Mouse (Mus musculus) forebrain, embryonic 11.5 days (tissue): ENCODE results near the gene Ppm1d. TPM values are rescaled to one million over a fixed set of nuclear protein-coding genes. Genes with fewer than 3 reads are reported as not detected.

Experiments used
- ATAC-seq: fragments of 200-750 bp; cut with Nextera tagmentation; replicated peaks from 2 replicates; pipeline ENCODE4 v1.8.0; 2017; ENCODE audit warnings: moderate TSS enrichment; ENCODE audit not compliant: low FRiP score
- DNase-seq: peaks from one replicate; pipeline ENCODE4 v3.0.0-alpha.2; 2017; ENCODE audit warnings: low spot score
- H3K27ac ChIP-seq: fragments of 300-500 bp; sonication (generic); 2 replicates; pipeline ENCODE4 v1.5.1; 2014; ENCODE audit warnings: low read depth, low read length
- H3K27me3 ChIP-seq: fragments of 300-500 bp; sonication (generic); 2 replicates; pipeline ENCODE4 v1.6.1; 2014; ENCODE audit warnings: mild to moderate bottlenecking, low read length, mixed read lengths; ENCODE audit not compliant: control insufficient read depth, insufficient read depth
- H3K36me3 ChIP-seq: fragments of 300-500 bp; sonication (generic); 2 replicates; pipeline ENCODE4 v1.6.1; 2014; ENCODE audit warnings: mild to moderate bottlenecking, low read length, moderate library complexity, mixed read lengths; ENCODE audit not compliant: control insufficient read depth, insufficient read depth
- H3K4me1 ChIP-seq: fragments of 300-500 bp; sonication (generic); replicated peaks from 2 replicates; pipeline ENCODE4 v1.6.1; 2014; ENCODE audit warnings: low read length, mixed read lengths; ENCODE audit not compliant: control insufficient read depth, insufficient read depth
- H3K4me2 ChIP-seq: fragments of 300-500 bp; sonication (generic); 2 replicates; pipeline ENCODE4 v1.6.1; 2014; ENCODE audit warnings: low read depth, mild to moderate bottlenecking, low read length, moderate library complexity, mixed read lengths; ENCODE audit not compliant: severe bottlenecking
- H3K4me3 ChIP-seq: fragments of 300-500 bp; sonication (generic); 2 replicates; pipeline ENCODE4 v1.5.1; 2014; ENCODE audit warnings: low read depth, low read length
- H3K9ac ChIP-seq: fragments of 300-500 bp; sonication (generic); 2 replicates; pipeline ENCODE4 v1.6.1; 2014; ENCODE audit warnings: low read length
- H3K9me3 ChIP-seq: fragments of 300-500 bp; sonication (generic); 2 replicates; pipeline ENCODE4 v1.6.1; 2016; ENCODE audit warnings: low read length, mixed read lengths; ENCODE audit not compliant: control insufficient read depth
- WGBS: fragments of 180-500 bp; shearing (Covaris S2); extraction: QIAGEN DNeasy Blood & Tissue Kit; methylation state at CpG from one replicate; pipeline ENCODE4 v1.1.7; 2014; 5-methylcytosine and 5-hydroxymethylcytosine counted together
- polyA plus RNA-seq: library from polyadenylated mRNA; unstranded; fragments of >200 nt; fragmentation: Nextera tagmentation; extraction: Ambion mirVana; gene quantifications from 2 replicates; pipeline ENCODE4 v1.2.1, GENCODE M21; 2014

Gene Ppm1d
- polyA plus RNA-seq, 1 experiment from 2014 or later, result 30.4 TPM

DNA sequence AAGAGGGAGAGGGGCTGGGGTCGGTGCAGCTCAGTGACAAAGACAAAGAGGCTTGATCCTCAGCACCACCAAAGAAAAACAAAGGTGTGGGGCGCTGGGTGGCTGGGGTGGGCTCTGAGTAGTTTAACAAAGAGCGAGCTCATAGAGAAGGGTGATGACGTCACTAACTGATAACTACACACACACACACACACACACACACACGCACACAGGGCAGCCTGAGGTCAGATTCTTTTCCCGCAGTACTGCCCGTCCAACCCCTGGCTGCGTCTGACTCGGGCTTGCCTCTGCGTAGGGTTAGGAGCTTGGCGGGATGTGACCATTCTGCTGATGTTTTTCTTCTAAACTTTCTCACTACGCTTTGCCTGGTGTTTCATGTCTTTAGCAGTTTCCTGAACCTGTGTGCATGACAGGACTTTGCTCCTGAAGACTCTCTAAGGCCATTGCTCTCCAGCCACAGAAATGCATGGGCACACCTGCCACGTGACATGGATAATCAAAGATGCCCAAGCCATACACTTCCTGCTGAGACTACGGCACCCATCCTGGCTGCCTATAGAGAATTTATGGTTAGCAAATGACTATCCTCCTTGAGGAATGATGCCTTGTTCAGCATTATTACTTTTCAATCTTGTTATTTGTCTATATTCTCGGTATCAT lies 29.7 kb upstream of the Ppm1d start:
- DNase-seq (no peak), ATAC-seq (no peak)
- H3K4me2 ChIP-seq, result no peak overlapping the region
- no peak overlapping the region for H3K9ac ChIP-seq
- H3K4me3 ChIP-seq, result no peak overlapping the region
- H3K9me3 ChIP-seq, result no peaks in the 10 kb centered on the region
- no peak overlapping the region for H3K27ac ChIP-seq
- 87% methylated on average over 15 of the region's 15 CpGs for WGBS
- H3K4me1 ChIP-seq, result no peaks in the 10 kb centered on the region
- H3K36me3 ChIP-seq, result no peaks in the 10 kb centered on the region
- no peaks in the 10 kb centered on the region for H3K27me3 ChIP-seq

DNA sequence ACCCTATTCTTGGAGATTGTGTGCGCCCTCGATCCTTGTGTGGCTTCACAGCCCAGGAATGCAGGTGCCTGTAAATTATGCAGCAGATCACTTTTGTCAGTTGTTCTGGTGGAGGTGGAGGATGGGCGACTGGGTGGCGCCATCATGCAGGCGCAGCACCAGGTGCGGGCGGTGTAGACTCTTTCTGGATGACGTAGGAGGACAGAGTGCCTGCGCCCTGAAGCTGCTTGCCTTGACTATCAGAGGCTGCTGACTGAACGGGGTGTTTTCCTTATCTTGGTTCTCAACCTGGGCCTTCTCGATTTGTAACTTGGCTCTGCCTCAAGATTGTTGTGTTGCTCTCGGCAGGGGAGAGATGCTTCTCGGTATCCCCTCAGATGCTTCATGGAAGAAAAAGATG lies 13.1 kb upstream of the Ppm1d start:
- no peak overlapping the region for H3K27ac ChIP-seq
- no peaks in the 10 kb centered on the region for H3K36me3 ChIP-seq
- no peaks in the 10 kb centered on the region for H3K9me3 ChIP-seq
- 83% methylated on average over 13 of the region's 13 CpGs for WGBS
- no peaks in the 10 kb centered on the region for H3K27me3 ChIP-seq
- ATAC-seq (no peak), DNase-seq (no peak)
- no peak overlapping the region for H3K4me2 ChIP-seq
- H3K4me3 ChIP-seq, result no peak overlapping the region
- H3K9ac ChIP-seq, result no peak overlapping the region
- no peaks in the 10 kb centered on the region for H3K4me1 ChIP-seq

- ATAC-seq, result no peak
- no peak overlapping the region for H3K4me2 ChIP-seq
- WGBS, result 75% methylated on average over 2 of the region's 2 CpGs
- H3K27me3 ChIP-seq, result no peaks in the 10 kb centered on the region
- DNase-seq, result no peak
- H3K36me3 ChIP-seq, result no peaks in the 10 kb centered on the region
- H3K9ac ChIP-seq, result no peak overlapping the region
- H3K9me3 ChIP-seq, result no peaks in the 10 kb centered on the region
- no peak overlapping the region for H3K27ac ChIP-seq
- no peak overlapping the region for H3K4me3 ChIP-seq
- H3K4me1 ChIP-seq, result no peaks in the 10 kb centered on the region
Observed at GRCm38 (mm10) chr11:85299880-85300279, 11.2 kb upstream of the Ppm1d start.

GRCm38 (mm10) chr11:85301161-85301560 lies 9.9 kb upstream of the Ppm1d start:
- 89% methylated on average over 3 of the region's 3 CpGs for WGBS
- Histone ChIP-seq H3K9me3 (no peaks in the 10 kb centered on the region), H3K9ac (no peak overlapping the region), H3K4me3 (no peak overlapping the region), H3K4me1 (no peaks in the 10 kb centered on the region), H3K36me3 (no peaks in the 10 kb centered on the region), H3K27me3 (no peaks in the 10 kb centered on the region), H3K4me2 (no peak overlapping the region), H3K27ac (no peak overlapping the region)
- ATAC-seq, result no peak
- DNase-seq, result no peak

DNA sequence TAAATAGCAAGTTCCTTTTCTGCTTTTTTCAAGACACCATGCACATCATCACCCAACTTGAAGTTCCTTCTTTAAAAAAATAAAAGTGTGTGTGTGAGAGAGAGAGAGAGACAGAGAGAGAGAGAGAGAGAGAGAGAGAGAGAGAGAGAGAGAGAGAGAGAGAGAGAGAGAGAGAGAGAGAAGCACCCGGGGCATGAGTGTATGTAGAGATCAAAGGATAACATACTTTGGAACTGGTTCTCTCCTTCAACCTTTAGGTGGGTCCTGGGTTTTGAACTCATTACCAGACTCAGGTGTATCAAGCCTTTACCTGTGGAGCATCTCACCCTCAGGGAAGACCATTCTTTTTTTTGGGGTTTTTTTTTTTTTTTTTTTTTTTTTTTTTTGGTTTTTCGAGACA lies 9.2 kb upstream of the Ppm1d start:
- WGBS, result 81% methylated on average over 2 of the region's 2 CpGs
- no peak overlapping the region for H3K27ac ChIP-seq
- no peaks in the 10 kb centered on the region for H3K9me3 ChIP-seq
- ATAC-seq (no peak), DNase-seq (no peak)
- H3K36me3 ChIP-seq, result no peaks in the 10 kb centered on the region
- no peaks in the 10 kb centered on the region for H3K27me3 ChIP-seq
- H3K9ac ChIP-seq, result no peak overlapping the region
- no peaks in the 10 kb centered on the region for H3K4me1 ChIP-seq
- H3K4me3 ChIP-seq, result no peak overlapping the region
- no peak overlapping the region for H3K4me2 ChIP-seq

- Histone ChIP-seq H3K27ac (no peak overlapping the region), H3K9me3 (no peaks in the 10 kb centered on the region), H3K27me3 (no peaks in the 10 kb centered on the region), H3K4me1 (no peaks in the 10 kb centered on the region), H3K4me2 (no peak overlapping the region), H3K9ac (no peak overlapping the region), H3K4me3 (no peak overlapping the region), H3K36me3 (no peaks in the 10 kb centered on the region)
- ATAC-seq (no peak), DNase-seq (no peak)
- WGBS, result 73% methylated on average over 4 of the region's 4 CpGs
Observed at GRCm38 (mm10) chr11:85306577-85307260, 4.3 kb upstream of the Ppm1d start.

- Histone ChIP-seq H3K4me3 (no peak overlapping the region), H3K36me3 (no peaks in the 10 kb centered on the region), H3K9ac (no peak overlapping the region), H3K4me2 (no peak overlapping the region), H3K27ac (no peak overlapping the region), H3K9me3 (no peaks in the 10 kb centered on the region), H3K4me1 (peaks cover 4% of the 10 kb centered on the region), H3K27me3 (no peaks in the 10 kb centered on the region)
- WGBS, result 82% methylated on average over 2 of the region's 2 CpGs
- ATAC-seq, result no peak
- no peak for DNase-seq
Observed at GRCm38 (mm10) chr11:85308799-85309198, 2.2 kb upstream of the Ppm1d start.

DNA sequence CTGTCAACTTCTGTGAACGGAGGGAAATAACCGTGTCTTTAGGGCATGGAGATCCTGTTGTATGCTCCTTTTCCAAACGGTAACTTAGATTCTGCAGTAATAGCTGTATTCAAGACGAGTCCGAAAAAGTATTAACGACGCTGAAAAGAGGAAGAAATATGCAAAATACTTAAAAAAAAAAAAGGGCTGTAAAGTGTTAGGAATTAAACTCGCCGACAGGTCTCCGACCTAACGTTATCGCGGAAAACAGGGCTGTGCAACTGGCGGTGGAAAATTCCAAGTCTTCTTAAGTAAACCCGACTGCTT lies 684 bp upstream of the Ppm1d start:
- Histone ChIP-seq H3K36me3 (no peaks in the 10 kb centered on the region; the same call in 1 of the 2 replicates), H3K4me1 (peaks cover 4% of the 10 kb centered on the region), H3K27ac (peak overlapping the region; percentile 66; the same call in 1 of the 2 replicates), H3K9me3 (no peaks in the 10 kb centered on the region), H3K4me2 (peak overlapping the region; percentile 91), H3K9ac (peak overlapping the region; percentile 74), H3K27me3 (no peaks in the 10 kb centered on the region), H3K4me3 (peak overlapping the region; percentile 96)
- 2% methylated on average over 15 of the region's 15 CpGs for whole genome bisulfite sequencing
- DNase-seq (no peak), ATAC-seq (no peak)
